Mouse (Mus musculus): ENCODE results near the gene Dnah2. TPM values are rescaled to one million over a fixed set of nuclear protein-coding genes. Genes with fewer than 3 reads are reported as not detected.

Dnah2 gene
- polyA plus RNA-seq, 1 experiment from 2014 or later, result 2.7 TPM

GRCm38 (mm10) chr11:69452114-69452867, 96.6 kb downstream of the Dnah2 start:
- whole genome bisulfite sequencing, result 60% methylated on average over 23 of the region's 23 CpGs
- Histone ChIP-seq H3K4me2 (ENCODE audit: low read length) (no peak overlapping the region), H3K4me1 (ENCODE audit: control insufficient read depth, insufficient read depth, low read length) (no peaks in the 10 kb centered on the region; the same call in 1 of the 2 replicates), H3K9me3 (replicated peaks; ENCODE audit: control insufficient read depth, low read length) (no peaks in the 10 kb centered on the region), H3K9ac (ENCODE audit: low read length) (no peak overlapping the region), H3K27ac (ENCODE audit: low read depth, low read length) (no peak overlapping the region), H3K36me3 (ENCODE audit: control insufficient read depth, insufficient read depth, low read length) (no peaks in the 10 kb centered on the region), H3K27me3 (replicated peaks; ENCODE audit: control insufficient read depth, insufficient read depth, low read length) (no peaks in the 10 kb centered on the region), H3K4me3 (ENCODE audit: low read depth, low read length) (no peak overlapping the region)
- ATAC-seq (no peak), DNase-seq (ENCODE audit: low spot score) (no peak)

GRCm38 (mm10) chr11:69447299-69447698, 101.6 kb downstream of the Dnah2 start:
- Histone ChIP-seq H3K4me1 (ENCODE audit: control insufficient read depth, insufficient read depth, low read length) (no peaks in the 10 kb centered on the region), H3K27ac (ENCODE audit: low read depth, low read length) (no peak overlapping the region), H3K9me3 (replicated peaks; ENCODE audit: control insufficient read depth, low read length) (no peaks in the 10 kb centered on the region), H3K27me3 (replicated peaks; ENCODE audit: control insufficient read depth, insufficient read depth, low read length) (no peaks in the 10 kb centered on the region), H3K4me3 (ENCODE audit: low read depth, low read length) (no peak overlapping the region), H3K36me3 (ENCODE audit: control insufficient read depth, insufficient read depth, low read length) (no peaks in the 10 kb centered on the region), H3K9ac (ENCODE audit: low read length) (no peak overlapping the region), H3K4me2 (ENCODE audit: low read length) (no peak overlapping the region)
- DNase-seq (ENCODE audit: low spot score) (no peak), ATAC-seq (no peak)
- WGBS, result 88% methylated on average over 7 of the region's 7 CpGs

GRCm38 (mm10) chr11:69443328-69443727, 105.6 kb downstream of the Dnah2 start:
- Histone ChIP-seq H3K4me2 (ENCODE audit: low read length) (no peak overlapping the region), H3K27ac (ENCODE audit: low read depth, low read length) (no peak overlapping the region), H3K4me3 (ENCODE audit: low read depth, low read length) (no peak overlapping the region)

GRCm38 (mm10) chr11:69437291-69437690, 111.6 kb downstream of the Dnah2 start:
- DNase-seq (ENCODE audit: low spot score) (no peak), ATAC-seq (no peak)
- H3K9me3 ChIP-seq (replicated peaks; ENCODE audit: control insufficient read depth, low read length), result no peaks in the 10 kb centered on the region
- no peaks in the 10 kb centered on the region for H3K4me1 ChIP-seq (ENCODE audit: control insufficient read depth, insufficient read depth, low read length)
- no peaks in the 10 kb centered on the region for H3K36me3 ChIP-seq (ENCODE audit: control insufficient read depth, insufficient read depth, low read length)
- no peak overlapping the region for H3K27ac ChIP-seq (ENCODE audit: low read depth, low read length)
- no peaks in the 10 kb centered on the region for H3K27me3 ChIP-seq (replicated peaks; ENCODE audit: control insufficient read depth, insufficient read depth, low read length)
- H3K4me3 ChIP-seq (ENCODE audit: low read depth, low read length), result no peak overlapping the region
- 57% methylated on average over 3 of the region's 3 CpGs for WGBS
- H3K9ac ChIP-seq (ENCODE audit: low read length), result no peak overlapping the region
- no peak overlapping the region for H3K4me2 ChIP-seq (ENCODE audit: low read length)

More at GRCm38 (mm10) chr11:69443328-69443727, 105.6 kb downstream of the Dnah2 start:
- Histone ChIP-seq H3K9ac (ENCODE audit: low read length) (no peak overlapping the region), H3K27me3 (replicated peaks; ENCODE audit: control insufficient read depth, insufficient read depth, low read length) (no peaks in the 10 kb centered on the region), H3K4me1 (ENCODE audit: control insufficient read depth, insufficient read depth, low read length) (no peaks in the 10 kb centered on the region), H3K9me3 (replicated peaks; ENCODE audit: control insufficient read depth, low read length) (no peaks in the 10 kb centered on the region), H3K36me3 (ENCODE audit: control insufficient read depth, insufficient read depth, low read length) (no peaks in the 10 kb centered on the region)
- 61% methylated on average over 5 of the region's 5 CpGs for WGBS
- DNase-seq (ENCODE audit: low spot score), result no peak
- no peak for ATAC-seq

GRCm38 (mm10) chr11:69433189-69433588, 115.7 kb downstream of the Dnah2 start:
- 79% methylated on average over 6 of the region's 6 CpGs for WGBS
- H3K9ac ChIP-seq (ENCODE audit: low read length), result no peak overlapping the region
- H3K27ac ChIP-seq (ENCODE audit: low read depth, low read length), result no peak overlapping the region
- H3K36me3 ChIP-seq (ENCODE audit: control insufficient read depth, insufficient read depth, low read length), result no peaks in the 10 kb centered on the region
- H3K27me3 ChIP-seq (replicated peaks; ENCODE audit: control insufficient read depth, insufficient read depth, low read length), result no peaks in the 10 kb centered on the region
- H3K4me3 ChIP-seq (ENCODE audit: low read depth, low read length), result no peak overlapping the region
- H3K4me1 ChIP-seq (ENCODE audit: control insufficient read depth, insufficient read depth, low read length), result no peaks in the 10 kb centered on the region
- no peak overlapping the region for H3K4me2 ChIP-seq (ENCODE audit: low read length)
- H3K9me3 ChIP-seq (replicated peaks; ENCODE audit: control insufficient read depth, low read length), result no peaks in the 10 kb centered on the region
- no peak for ATAC-seq
- DNase-seq (ENCODE audit: low spot score), result no peak

GRCm38 (mm10) chr11:69432640-69432982, 116.3 kb downstream of the Dnah2 start:
- Histone ChIP-seq H3K4me2 (ENCODE audit: low read length) (no peak overlapping the region), H3K9me3 (replicated peaks; ENCODE audit: control insufficient read depth, low read length) (no peaks in the 10 kb centered on the region), H3K27ac (ENCODE audit: low read depth, low read length) (no peak overlapping the region), H3K27me3 (replicated peaks; ENCODE audit: control insufficient read depth, insufficient read depth, low read length) (no peaks in the 10 kb centered on the region), H3K36me3 (ENCODE audit: control insufficient read depth, insufficient read depth, low read length) (no peaks in the 10 kb centered on the region), H3K9ac (ENCODE audit: low read length) (no peak overlapping the region), H3K4me3 (ENCODE audit: low read depth, low read length) (no peak overlapping the region), H3K4me1 (ENCODE audit: control insufficient read depth, insufficient read depth, low read length) (no peaks in the 10 kb centered on the region)
- WGBS, result 80% methylated on average over 11 of the region's 11 CpGs
- DNase-seq (ENCODE audit: low spot score) (no peak), ATAC-seq (peak; percentile 29; the same call in 1 of the 2 replicates)

- H3K36me3 ChIP-seq (ENCODE audit: control insufficient read depth, insufficient read depth, low read length), result no peaks in the 10 kb centered on the region
- no peak overlapping the region for H3K4me3 ChIP-seq (ENCODE audit: low read depth, low read length)
- H3K4me2 ChIP-seq (ENCODE audit: low read length), result no peak overlapping the region
- no peaks in the 10 kb centered on the region for H3K4me1 ChIP-seq (ENCODE audit: control insufficient read depth, insufficient read depth, low read length)
- WGBS, result 23% methylated on average over 11 of the region's 11 CpGs
- no peaks in the 10 kb centered on the region for H3K9me3 ChIP-seq (replicated peaks; ENCODE audit: control insufficient read depth, low read length)
- no peak overlapping the region for H3K9ac ChIP-seq (ENCODE audit: low read length)
- H3K27me3 ChIP-seq (replicated peaks; ENCODE audit: control insufficient read depth, insufficient read depth, low read length), result no peaks in the 10 kb centered on the region
- ATAC-seq (peak; percentile 94), DNase-seq (ENCODE audit: low spot score) (peak; percentile 96)
- H3K27ac ChIP-seq (ENCODE audit: low read depth, low read length), result no peak overlapping the region
Observed at GRCm38 (mm10) chr11:69431829-69432639, 116.9 kb downstream of the Dnah2 start.

- no peaks in the 10 kb centered on the region for H3K4me1 ChIP-seq (ENCODE audit: control insufficient read depth, insufficient read depth, low read length)
- no peaks in the 10 kb centered on the region for H3K36me3 ChIP-seq (ENCODE audit: control insufficient read depth, insufficient read depth, low read length)
- no peak for ATAC-seq
- H3K27ac ChIP-seq (ENCODE audit: low read depth, low read length), result no peak overlapping the region
- no peak overlapping the region for H3K4me2 ChIP-seq (ENCODE audit: low read length)
- no peak overlapping the region for H3K4me3 ChIP-seq (ENCODE audit: low read depth, low read length)
- H3K9me3 ChIP-seq (replicated peaks; ENCODE audit: control insufficient read depth, low read length), result no peaks in the 10 kb centered on the region
- WGBS, result 89% methylated on average over 15 of the region's 15 CpGs
- no peak for DNase-seq (ENCODE audit: low spot score)
- no peak overlapping the region for H3K9ac ChIP-seq (ENCODE audit: low read length)
- no peaks in the 10 kb centered on the region for H3K27me3 ChIP-seq (replicated peaks; ENCODE audit: control insufficient read depth, insufficient read depth, low read length)
Observed at GRCm38 (mm10) chr11:69430631-69431030, 118.3 kb downstream of the Dnah2 start.

GRCm38 (mm10) chr11:69429313-69429712, 119.6 kb downstream of the Dnah2 start:
- no peaks in the 10 kb centered on the region for H3K9me3 ChIP-seq (replicated peaks; ENCODE audit: control insufficient read depth, low read length)
- no peak overlapping the region for H3K4me3 ChIP-seq (ENCODE audit: low read depth, low read length)
- no peaks in the 10 kb centered on the region for H3K36me3 ChIP-seq (ENCODE audit: control insufficient read depth, insufficient read depth, low read length)
- no peak overlapping the region for H3K9ac ChIP-seq (ENCODE audit: low read length)
- H3K4me2 ChIP-seq (ENCODE audit: low read length), result no peak overlapping the region
- ATAC-seq (no peak), DNase-seq (ENCODE audit: low spot score) (no peak)
- WGBS, result 49% methylated on average over 2 of the region's 2 CpGs
- no peaks in the 10 kb centered on the region for H3K4me1 ChIP-seq (ENCODE audit: control insufficient read depth, insufficient read depth, low read length)
- no peaks in the 10 kb centered on the region for H3K27me3 ChIP-seq (replicated peaks; ENCODE audit: control insufficient read depth, insufficient read depth, low read length)
- H3K27ac ChIP-seq (ENCODE audit: low read depth, low read length), result no peak overlapping the region
